Mouse (Mus musculus) urinary bladder, postnatal 10 days (tissue): ENCODE measurements at regions not wholly inside any gene's neighbourhood (a gene's known extent, or its start where the extent isn't known, plus 50 kb on each side); places are given as distances from the start of the nearest gene placed in this dataset.

Experiments
- DNase-seq: peaks from one replicate; pipeline ENCODE4 v3.0.0; 2022; ENCODE audit warnings: low spot score

GRCm38 (mm10) chr1:184606541-184606940 lies 125.9 kb downstream of the Hlx start:
- DNase-seq, result no peak

- no peak for DNase-seq
Observed at GRCm38 (mm10) chr1:184605666-184606065, 126.8 kb downstream of the Hlx start.

DNA sequence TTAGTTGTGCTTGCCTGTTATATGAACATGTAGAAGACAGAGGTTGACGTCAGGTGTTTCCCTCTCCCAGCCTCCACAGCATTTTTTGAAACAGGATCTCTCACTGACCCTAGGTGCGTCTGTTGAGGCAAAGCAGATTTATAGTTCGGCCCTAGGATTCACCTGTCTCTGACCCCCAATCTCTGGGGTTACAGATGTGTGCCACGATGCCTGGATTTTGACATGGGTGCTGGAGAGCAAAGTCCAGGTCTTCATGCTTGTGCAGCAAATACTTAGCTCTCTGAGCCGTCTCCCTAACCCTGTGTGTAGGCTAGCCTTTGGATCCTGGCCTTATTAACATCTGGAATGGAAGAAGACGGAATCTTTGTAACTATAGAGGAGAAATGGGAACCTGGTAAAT lies 129.3 kb downstream of the Hlx start:
- no peak for DNase-seq

- no peak for DNase-seq
Observed at GRCm38 (mm10) chr1:184595449-184595848, 137.0 kb downstream of the Hlx start.

GRCm38 (mm10) chr1:184590634-184591033 lies 141.8 kb downstream of the Hlx start:
- no peak for DNase-seq

DNA sequence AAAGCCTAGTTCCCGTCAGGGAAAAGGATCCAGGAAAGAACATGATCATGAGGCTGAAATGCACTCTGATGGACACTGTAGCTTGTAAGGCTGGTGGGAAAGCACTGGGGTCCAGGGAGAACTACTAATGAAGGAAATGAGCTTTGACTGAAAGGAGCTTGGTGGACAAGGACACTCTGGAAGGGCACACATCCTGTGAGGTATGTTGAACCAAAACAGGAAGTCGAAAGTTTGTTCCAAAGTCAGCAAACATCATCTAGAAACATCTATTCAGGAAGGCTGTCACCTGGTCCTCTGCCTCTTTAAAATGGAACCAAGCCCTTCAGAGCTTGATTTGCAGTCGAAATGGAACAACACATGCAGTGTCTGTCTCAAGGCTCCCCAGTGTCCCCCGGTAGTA lies 143.1 kb downstream of the Hlx start:
- no peak for DNase-seq

- no peak for DNase-seq
Observed at GRCm38 (mm10) chr1:184584505-184584874, 147.9 kb downstream of the Hlx start.

- DNase-seq, result no peak
Observed at GRCm38 (mm10) chr1:184583751-184584504, 148.5 kb downstream of the Hlx start.

GRCm38 (mm10) chr1:184579475-184579874 lies 152.9 kb downstream of the Hlx start:
- DNase-seq, result no peak

- DNase-seq, result no peak
Observed at GRCm38 (mm10) chr1:184576527-184576926, 155.9 kb downstream of the Hlx start.

DNA sequence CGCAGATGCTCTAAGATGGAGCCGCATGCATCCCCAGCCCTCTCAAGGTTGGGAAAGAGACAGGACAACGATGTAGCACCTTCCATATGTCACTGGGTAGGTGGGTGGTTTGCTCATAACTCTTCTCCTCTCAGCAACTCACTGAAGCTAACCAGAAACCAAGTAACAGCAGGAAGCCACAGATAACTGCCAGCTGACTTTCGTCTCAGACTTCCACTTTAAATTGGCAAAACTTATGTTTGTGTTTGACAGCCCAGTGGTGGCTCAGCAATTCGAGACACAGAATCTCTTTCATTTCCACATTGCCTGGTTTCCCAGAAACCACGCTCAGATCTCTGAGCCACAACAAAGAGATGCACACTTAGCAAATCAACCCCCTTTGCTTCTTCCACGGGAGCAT lies 159.1 kb downstream of the Hlx start:
- no peak for DNase-seq

DNA sequence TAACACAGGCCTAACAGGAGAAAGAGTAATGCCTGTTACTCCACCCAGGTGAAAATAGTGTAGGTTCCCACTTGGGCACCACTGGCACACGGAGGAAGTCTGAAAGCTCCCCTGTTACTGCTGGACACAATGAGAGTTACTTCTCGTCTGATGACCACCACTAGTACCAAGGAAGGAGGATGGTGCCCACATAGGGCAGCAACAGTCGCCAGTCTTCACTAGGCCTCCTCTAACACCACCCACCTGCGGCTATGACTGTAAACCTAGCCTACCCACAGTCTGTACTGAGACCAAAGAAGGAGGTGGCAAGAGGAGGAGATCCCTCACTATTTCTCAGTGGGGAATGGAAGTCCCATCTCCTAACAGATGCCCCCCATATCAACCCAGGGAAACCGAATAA lies 161.7 kb downstream of the Hlx start:
- no peak for DNase-seq

DNA sequence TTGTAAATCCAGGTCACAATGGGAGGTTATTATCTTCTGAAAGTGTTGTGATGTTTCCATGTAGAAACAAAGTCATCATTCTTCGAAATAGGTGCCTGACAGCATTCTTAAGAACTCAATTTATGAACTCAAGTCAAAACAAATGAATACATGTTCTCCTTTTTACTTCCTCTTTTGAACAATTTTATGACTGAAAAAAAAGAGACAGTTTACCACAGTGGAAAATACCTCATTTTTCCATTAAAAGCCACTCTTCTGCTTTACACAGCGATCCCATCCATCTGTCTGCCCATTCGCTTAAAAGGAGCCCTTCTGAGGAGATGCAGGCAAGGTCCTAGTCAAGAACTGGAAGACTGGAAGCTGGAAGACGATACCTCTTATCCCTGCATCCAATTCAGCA lies 169.5 kb downstream of the Hlx start:
- DNase-seq, result no peak

DNA sequence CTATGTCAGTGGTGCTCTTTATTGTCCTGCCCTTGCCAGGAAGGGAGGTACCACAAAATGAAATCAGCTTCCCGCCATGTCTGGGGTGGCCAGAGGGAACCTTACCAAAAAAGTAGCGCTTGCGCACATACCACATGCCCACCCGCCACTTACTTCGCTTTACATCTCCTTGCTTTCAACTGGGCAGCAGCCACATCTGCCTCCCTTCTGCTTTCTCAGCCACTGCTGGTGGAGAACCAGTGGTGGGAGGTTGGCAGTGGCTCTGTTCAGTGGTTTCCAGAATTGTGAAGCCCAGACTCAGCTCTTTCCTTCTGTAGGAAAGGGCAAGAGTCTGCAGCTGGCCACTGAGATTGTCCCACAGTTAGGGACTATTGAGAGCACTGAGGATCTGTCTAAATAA lies 170.2 kb downstream of the Hlx start:
- no peak for DNase-seq

- no peak for DNase-seq
Observed at GRCm38 (mm10) chr1:184559543-184559942, 172.9 kb downstream of the Hlx start.

GRCm38 (mm10) chr1:184553791-184554190 lies 178.6 kb downstream of the Hlx start:
- no peak for DNase-seq

DNA sequence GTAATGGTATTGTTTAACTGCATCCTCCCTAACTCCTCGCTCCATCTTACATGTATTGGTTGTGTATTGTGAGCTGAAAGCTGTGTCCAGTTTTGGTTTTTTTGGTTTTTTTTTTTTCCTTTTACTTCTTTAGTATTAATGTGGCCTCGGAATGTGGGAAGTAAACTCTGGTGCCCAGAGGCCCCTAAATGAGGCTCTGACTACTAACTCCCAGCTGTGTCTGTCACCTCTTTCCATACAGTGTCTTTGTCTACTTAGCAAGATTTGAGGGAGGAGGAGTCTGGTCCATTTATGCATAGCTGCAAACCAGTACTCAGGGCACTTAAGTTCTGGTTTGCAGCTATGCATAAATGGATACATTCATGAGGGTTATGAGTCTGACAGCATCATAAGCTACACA lies 181.9 kb downstream of the Hlx start:
- no peak for DNase-seq

DNA sequence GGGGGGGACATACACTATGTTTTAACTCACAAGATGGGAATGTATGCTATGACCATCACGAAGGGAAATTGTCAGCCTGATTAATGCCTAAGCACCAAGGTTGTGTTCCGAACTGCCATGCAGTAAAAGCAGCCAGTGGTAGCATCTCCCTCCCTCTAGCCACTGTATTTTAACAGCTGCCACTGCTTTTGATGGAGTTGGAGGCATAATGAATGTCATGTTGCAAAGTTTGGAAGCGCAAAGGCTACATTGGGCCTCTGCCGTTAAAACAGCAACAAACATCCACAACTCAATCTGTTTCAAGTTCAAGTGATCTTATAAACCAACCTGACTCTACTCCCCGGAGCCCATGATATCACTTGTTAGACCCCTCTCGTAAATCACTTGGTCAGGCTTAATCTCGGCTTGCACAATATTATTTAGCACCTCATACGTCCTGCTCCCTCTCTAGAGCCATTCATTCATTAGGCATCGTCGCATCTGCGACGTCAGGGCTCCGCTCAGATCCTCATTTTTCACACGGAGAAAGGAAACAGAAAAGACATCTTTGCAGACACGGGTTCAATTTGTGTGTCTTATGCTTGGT lies 184.7 kb downstream of the Hlx start:
- no peak for DNase-seq

DNA sequence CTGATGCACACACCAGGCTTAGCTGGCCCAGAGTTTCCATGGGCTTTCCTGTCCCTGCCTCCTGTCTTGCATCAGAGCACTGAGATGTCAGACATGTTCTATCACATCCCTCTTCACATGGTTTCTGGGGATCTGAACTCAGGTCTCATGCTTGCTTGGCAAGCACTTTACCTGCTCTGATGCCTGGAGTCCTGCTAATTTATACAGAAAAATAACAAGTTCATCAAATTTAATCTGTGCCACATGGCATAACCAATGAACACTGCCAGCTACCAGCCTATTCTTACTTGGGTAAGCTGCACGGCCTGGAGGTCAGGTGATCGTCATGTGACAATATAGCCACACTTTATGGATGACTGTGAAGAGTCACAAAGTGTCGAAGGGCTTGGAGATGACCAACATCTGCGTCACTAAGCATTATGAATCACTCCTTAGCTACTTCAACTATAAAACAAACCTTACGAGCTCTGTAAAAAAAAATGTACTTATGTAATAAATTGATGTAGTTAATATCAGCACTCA lies 186.2 kb downstream of the Hlx start:
- no peak for DNase-seq

- DNase-seq, result no peak
Observed at GRCm38 (mm10) chr1:184545111-184545510, 187.3 kb downstream of the Hlx start.

DNA sequence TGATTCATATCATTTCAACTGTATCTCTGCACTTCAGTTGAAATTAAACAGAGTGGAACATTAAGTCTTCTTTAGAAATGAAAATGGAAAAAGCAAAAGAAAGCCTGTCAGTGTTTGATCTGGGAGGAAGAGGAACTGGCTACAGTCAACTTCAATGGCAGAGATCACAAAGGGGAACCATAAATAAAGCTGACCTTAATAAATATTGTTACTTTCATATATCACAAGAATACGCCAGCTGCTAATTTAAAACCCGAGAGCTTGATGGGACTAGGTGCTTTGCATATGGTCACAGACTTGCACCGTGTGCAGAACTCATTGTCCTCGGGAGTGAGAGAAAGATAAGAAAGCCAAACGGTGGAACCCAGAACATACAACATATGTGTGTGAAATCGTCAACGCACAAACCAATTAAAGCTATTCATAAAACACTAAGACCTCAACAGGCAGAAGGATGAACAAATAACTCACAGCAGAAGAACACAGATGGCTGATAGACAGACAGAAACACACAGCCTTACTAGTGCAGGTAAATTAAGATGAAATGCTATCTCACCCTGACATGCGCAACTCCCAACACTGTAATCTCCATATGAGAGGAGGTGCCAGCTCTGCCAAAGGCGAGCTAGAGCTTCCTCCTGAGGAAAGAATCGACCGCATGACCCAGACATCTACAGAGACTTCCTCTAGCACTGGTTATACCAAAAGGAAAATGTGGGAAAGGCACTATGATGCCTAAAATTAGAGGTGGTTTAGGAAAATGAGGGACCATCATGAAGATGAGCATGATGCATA lies 189.9 kb downstream of the Hlx start:
- no peak for DNase-seq

GRCm38 (mm10) chr1:184539818-184540217 lies 192.6 kb downstream of the Hlx start:
- DNase-seq, result no peak
